Mouse (Mus musculus): ENCODE data around the gene Zmym5. TPM values are rescaled to one million over a fixed set of nuclear protein-coding genes. Genes with fewer than 3 reads are reported as not detected.

The Zmym5 gene
- total and polyA plus RNA-seq, 3 experiments: 6.0 to 13.8 (median 12.1) TPM

- in situ Hi-C loops (cut with MboI; ENCODE audit: low pct_ligation_motif_present, low pct_unique_long_range_greater_than_20kb, low sequenced_read_pairs): loop anchor here (25.0 kb wide), 1 partner anchor 391 kb away; no protein-coding TSS in a partner anchor
- H3K27ac ChIP-seq (ENCODE audit: insufficient read depth, low read depth): peak within 1 kb of the TSS; percentile 65
- no peaks in the 10 kb centered on the region for H3K9me3 ChIP-seq (replicated peaks; ENCODE audit: low read length)
- peaks cover 44% of the 10 kb centered on the region for H3K79me2 ChIP-seq (replicated peaks; ENCODE audit: control insufficient read depth, extremely low read depth, insufficient read depth, poor library complexity, severe bottlenecking)
- H3K4me2 ChIP-seq (ENCODE audit: insufficient read depth, low read depth, poor library complexity, severe bottlenecking): peak within 1 kb of the TSS; percentile 79
- DNase-seq (ENCODE audit: extremely low read depth): peak; percentile 98
- H3K9ac ChIP-seq (ENCODE audit: insufficient read depth, low read depth): peak within 1 kb of the TSS; percentile 94
- TF ChIP-seq MAZ (IDR thresholded peaks at IDR 0.05; ENCODE audit: low read depth, low read length) (no peak), POLR2AphosphoS2 (IDR thresholded peaks at IDR 0.05; ENCODE audit: low read depth, low read length) (peak; percentile 86), SIN3A (IDR thresholded peaks at IDR 0.05; ENCODE audit: low read length) (peak; percentile 38; the same call in 1 of the 2 replicates), MEF2A (IDR thresholded peaks at IDR 0.05; ENCODE audit: borderline replicate concordance, low read depth, low read length) (no peak; the same call in 1 of the 2 replicates), E2F4 (IDR thresholded peaks at IDR 0.05; ENCODE audit: insufficient replicate concordance, low read depth, low read length) (0 out of 2 replicates have a peak, but pooled peaks have one; percentile 11), CTCF (conservative IDR thresholded peaks at IDR 0.05 in 1 of 2, IDR thresholded peaks at IDR 0.05 in 1 of 2; ENCODE audit: low read depth in 2 of 2, low read length in 2 of 2) (no peak), EP300 (IDR thresholded peaks at IDR 0.05; ENCODE audit: low read length) (no peak), TBP (conservative IDR thresholded peaks at IDR 0.05; ENCODE audit: low read depth, low read length) (peak; percentile 97), MAFK (IDR thresholded peaks at IDR 0.05; ENCODE audit: insufficient replicate concordance, low read length) (no peak), MXI1 (IDR thresholded peaks at IDR 0.05; ENCODE audit: low read depth, low read length) (peak; percentile 84; the same call in 1 of the 2 replicates), CHD1 (IDR thresholded peaks at IDR 0.05; ENCODE audit: low read depth, low read length) (no peak), ETS1 (conservative IDR thresholded peaks at IDR 0.05; ENCODE audit: low read depth, low read length) (0 out of 2 replicates have a peak, but pooled peaks have one; percentile 8), ZNF384 (IDR thresholded peaks at IDR 0.05; ENCODE audit: low read depth, low read length) (no peak), NRF1 (IDR thresholded peaks at IDR 0.05; ENCODE audit: low read depth, low read length) (peak; percentile 94), SMC3 (IDR thresholded peaks at IDR 0.05; ENCODE audit: low read depth, low read length) (no peak), ZMIZ1 (IDR thresholded peaks at IDR 0.05; ENCODE audit: low read depth, low read length) (no peak), MAX (IDR thresholded peaks at IDR 0.05; ENCODE audit: low read length) (peak; percentile 46; the same call in 1 of the 2 replicates), ZC3H11A (IDR thresholded peaks at IDR 0.05; ENCODE audit: low read depth, low read length) (no peak), JUND (conservative IDR thresholded peaks at IDR 0.05; ENCODE audit: low read depth, low read length) (peak; percentile 65; the same call in 1 of the 2 replicates), RCOR1 (conservative IDR thresholded peaks at IDR 0.05; ENCODE audit: low read depth, low read length) (no peak), ELF1 (IDR thresholded peaks at IDR 0.05; ENCODE audit: low read depth, low read length) (peak; percentile 40; the same call in 1 of the 2 replicates), JUN (IDR thresholded peaks at IDR 0.05; ENCODE audit: insufficient read depth, low read depth, low read length) (peak; percentile 32; the same call in 1 of the 2 replicates), TCF12 (IDR thresholded peaks at IDR 0.05; ENCODE audit: low read depth, low read length) (peak; percentile 82; the same call in 1 of the 2 replicates), CHD2 (IDR thresholded peaks at IDR 0.05; ENCODE audit: low read length) (peak; percentile 79), KAT2A (IDR thresholded peaks at IDR 0.05; ENCODE audit: insufficient replicate concordance, low read length) (no peak; the same call in 1 of the 2 replicates), USF1 (IDR thresholded peaks at IDR 0.05; ENCODE audit: low read depth, low read length) (no peak), ZKSCAN1 (IDR thresholded peaks at IDR 0.05; ENCODE audit: borderline replicate concordance, low read depth, low read length) (no peak), UBTF (IDR thresholded peaks at IDR 0.05; ENCODE audit: low read depth, low read length) (no peak), BHLHE40 (IDR thresholded peaks at IDR 0.05; ENCODE audit: low read depth, low read length) (no peak), IRF4 (IDR thresholded peaks at IDR 0.05; ENCODE audit: low read depth, low read length) (no peak), USF2 (conservative IDR thresholded peaks at IDR 0.05; ENCODE audit: low read depth, low read length) (no peak), NELFE (IDR thresholded peaks at IDR 0.05; ENCODE audit: low read depth, low read length) (peak; percentile 94), RAD21 (IDR thresholded peaks at IDR 0.05; ENCODE audit: low read depth, low read length) (no peak), POLR2A (IDR thresholded peaks at IDR 0.05; ENCODE audit: low read depth, low read length) (peak; percentile 85), GABPA (IDR thresholded peaks at IDR 0.05; ENCODE audit: insufficient replicate concordance, low read depth, low read length) (no peak), PAX5 (IDR thresholded peaks at IDR 0.05; ENCODE audit: low read length) (no peak), HCFC1 (IDR thresholded peaks at IDR 0.05; ENCODE audit: low read depth, low read length) (peak; percentile 71), MYC (IDR thresholded peaks at IDR 0.05; ENCODE audit: low read depth, low read length) (peak; percentile 68)
- H3K4me3 ChIP-seq (replicated peaks in 1 of 3; ENCODE audit: low read depth in 2 of 3, low read length in 2 of 3, poor library complexity in 1 of 3): peak within 1 kb of the TSS; percentile 89 to 99 (median 89)
- peaks cover 0 to 3% of the 10 kb centered on the region in 2 experiments for H3K36me3 ChIP-seq (replicated peaks in 1 of 2; ENCODE audit: control insufficient read depth in 1 of 2, insufficient read depth in 1 of 2, low read length in 1 of 2)
- dilution Hi-C loops (cut with MboI; ENCODE audit: extremely low pct_ligation_motif_present, extremely low pct_unique_long_range_greater_than_20kb, low sequenced_read_pairs): no loop called here
- no peaks in the 10 kb centered on the region for H3K27me3 ChIP-seq (replicated peaks)
- H3K4me1 ChIP-seq (ENCODE audit: control insufficient read depth in 1 of 2, insufficient read depth in 2 of 2): peaks cover 0 to 25% of the 10 kb centered on the region in 2 experiments; a peak in 2 of 4 replicates
Measured at GRCm38 (mm10) chr14:56778200-56778932, 33.1 kb downstream of the Zmym5 start, which contains the start of gene Pspc1. Gene Pspc1 (minus strand): TSS chr14:56778316.

Data from CH12.LX (cell line).